Mouse (Mus musculus) right cerebral cortex, postnatal 14 days (tissue): ENCODE results near the gene Rgl1.

Experiments
- DNase-seq: peaks from one replicate; pipeline ENCODE4 v3.0.0; 2022

Rgl1 gene

GRCm38 (mm10) chr1:152713924-152714323 is 52.2 kb downstream of the Rgl1 start:
- no peak for DNase-seq

DNA sequence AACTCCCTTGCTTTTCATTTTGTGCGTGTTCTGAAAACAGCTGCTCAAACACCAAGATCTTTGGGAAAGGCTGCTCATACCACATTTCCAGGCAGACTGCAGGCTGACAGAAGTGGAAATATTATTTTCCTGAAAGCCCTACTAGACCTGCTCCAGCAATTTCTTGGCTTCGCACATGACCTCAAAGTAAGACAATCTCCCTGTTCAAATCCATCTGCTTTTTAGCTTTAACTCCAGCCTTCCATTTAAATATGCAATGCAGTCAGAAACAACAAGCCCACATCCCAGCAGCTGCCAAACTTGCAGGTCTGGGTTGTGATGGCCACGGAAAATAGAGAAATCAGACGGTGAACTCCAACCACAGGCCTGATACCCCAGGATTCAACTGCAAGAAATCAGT is 55.1 kb downstream of the Rgl1 start:
- DNase-seq, result no peak

GRCm38 (mm10) chr1:152707560-152707959 is 58.6 kb downstream of the Rgl1 start:
- DNase-seq, result no peak

- DNase-seq, result no peak
Measured at GRCm38 (mm10) chr1:152703941-152704340, 62.2 kb downstream of the Rgl1 start.

DNA sequence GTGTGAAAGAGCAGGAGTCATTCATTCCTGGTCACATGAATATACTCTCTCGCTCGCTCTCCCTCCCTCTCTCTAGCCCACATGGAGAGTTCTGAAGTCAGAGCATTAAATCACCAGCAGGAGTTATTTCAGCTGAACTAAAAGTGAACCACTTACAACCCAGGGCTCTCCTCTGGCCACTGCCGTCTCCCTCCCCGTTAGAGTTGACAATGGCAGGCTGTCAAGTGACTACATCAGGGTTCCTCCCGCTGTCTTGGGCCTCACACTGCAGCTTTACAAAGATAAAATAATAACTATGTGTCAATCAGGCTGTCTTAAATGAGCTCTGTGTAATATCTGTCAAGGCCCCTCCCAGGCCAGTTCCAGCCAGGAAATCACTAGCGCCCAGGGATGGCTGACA is 63.2 kb downstream of the Rgl1 start:
- no peak for DNase-seq

- DNase-seq, result no peak
Measured at GRCm38 (mm10) chr1:152701066-152701465, 65.1 kb downstream of the Rgl1 start.

- no peak for DNase-seq
Measured at GRCm38 (mm10) chr1:152697341-152697740, 68.8 kb downstream of the Rgl1 start.

- no peak for DNase-seq
Measured at GRCm38 (mm10) chr1:152695491-152695890, 70.7 kb downstream of the Rgl1 start.

- DNase-seq, result no peak
Measured at GRCm38 (mm10) chr1:152689968-152690367, 76.2 kb downstream of the Rgl1 start.

- DNase-seq, result no peak
Measured at GRCm38 (mm10) chr1:152687733-152688181, 78.4 kb downstream of the Rgl1 start.

GRCm38 (mm10) chr1:152687099-152687730 is 78.9 kb downstream of the Rgl1 start:
- no peak for DNase-seq

DNA sequence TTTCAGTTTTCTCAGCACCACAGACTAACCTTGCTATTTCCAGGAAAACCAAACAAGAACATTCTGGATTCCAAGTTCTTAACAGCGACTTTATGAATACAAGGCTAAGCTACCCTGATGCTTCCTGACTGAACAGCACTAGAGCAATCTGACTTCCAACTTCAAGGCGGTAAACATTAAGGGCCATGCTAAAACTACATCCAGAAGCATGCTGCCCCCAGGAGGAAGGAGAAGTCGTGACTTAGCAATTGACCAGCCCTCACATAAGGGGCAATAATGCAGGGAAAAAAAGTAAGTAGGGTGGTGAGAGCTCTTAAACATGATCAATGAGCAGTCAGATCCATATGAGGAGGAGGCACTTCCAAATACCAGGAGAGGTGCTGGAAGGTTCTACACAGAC is 80.6 kb downstream of the Rgl1 start:
- DNase-seq, result no peak

GRCm38 (mm10) chr1:152682368-152683194 is 83.6 kb downstream of the Rgl1 start:
- no peak for DNase-seq

- no peak for DNase-seq
Measured at GRCm38 (mm10) chr1:152681676-152682367, 84.3 kb downstream of the Rgl1 start.

GRCm38 (mm10) chr1:152681116-152681515 is 85.0 kb downstream of the Rgl1 start:
- DNase-seq, result no peak

- DNase-seq, result peak; percentile 42
Measured at GRCm38 (mm10) chr1:152678451-152678850, 87.7 kb downstream of the Rgl1 start.

DNA sequence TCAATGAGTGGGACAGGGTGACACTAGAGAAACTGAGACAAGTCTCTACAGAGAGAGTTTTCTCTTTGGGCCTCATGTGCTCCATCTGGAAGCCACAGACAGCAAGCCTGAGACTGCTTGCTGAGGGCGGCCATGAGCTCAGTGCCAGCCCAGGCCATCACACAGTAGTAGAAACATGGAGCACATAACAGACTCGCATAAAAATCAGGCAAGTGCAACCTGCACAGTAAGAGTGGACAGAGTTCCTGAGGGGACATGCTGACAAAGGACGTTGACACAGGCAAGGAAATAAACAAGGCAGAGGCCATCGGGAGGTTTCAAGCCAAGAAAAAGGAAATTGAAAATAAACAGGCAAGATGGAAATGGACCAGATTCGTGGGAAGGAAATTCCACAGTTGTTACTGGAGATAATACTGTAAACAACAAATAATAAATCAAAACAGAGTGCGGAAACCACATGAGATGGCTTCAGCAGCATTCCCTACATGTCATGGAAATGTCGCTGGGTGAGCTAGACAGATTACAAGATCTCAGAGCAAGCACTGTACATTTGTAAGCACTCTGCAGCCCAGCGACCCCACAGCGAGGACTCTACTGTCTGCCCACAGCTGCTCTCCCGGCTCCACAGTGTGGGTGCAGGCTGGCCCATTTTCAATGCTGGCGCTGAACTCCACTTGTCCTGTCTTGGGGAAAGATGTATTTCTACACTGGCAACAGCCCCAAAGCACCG is 88.5 kb downstream of the Rgl1 start:
- DNase-seq, result no peak

DNA sequence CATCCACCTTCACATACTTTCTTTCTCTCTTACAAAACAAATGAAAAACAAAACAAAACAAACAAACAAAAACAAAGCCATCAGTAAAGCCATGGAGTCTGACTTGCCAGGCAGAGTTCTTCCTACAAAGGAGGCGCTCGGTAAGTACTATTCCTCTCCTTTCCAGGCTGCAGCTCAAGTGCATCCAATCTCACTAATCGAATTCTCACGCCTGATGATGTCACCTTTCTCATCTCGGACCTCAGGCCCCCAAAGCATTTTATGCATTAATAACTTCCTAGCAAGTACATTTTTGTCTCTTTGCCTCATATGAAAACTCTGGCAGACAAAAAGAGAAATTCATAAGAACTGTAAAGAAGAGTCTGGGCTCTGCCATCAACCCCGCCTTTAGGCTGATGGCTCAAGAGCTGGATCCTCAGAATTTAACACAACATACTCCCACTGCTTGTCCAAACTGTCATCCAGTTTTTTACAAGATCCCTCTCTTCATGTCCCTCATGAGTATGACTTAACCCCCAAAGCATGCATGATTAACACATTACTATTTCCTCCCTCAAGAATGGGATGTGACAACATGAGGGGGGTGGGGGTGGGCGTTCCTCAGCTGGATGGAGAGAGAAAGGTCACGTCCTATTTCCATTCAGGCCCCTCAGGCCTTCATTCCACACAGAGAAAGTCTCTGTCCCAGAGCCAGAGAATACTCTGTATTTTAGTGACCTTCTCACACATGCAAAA is 96.5 kb downstream of the Rgl1 start:
- no peak for DNase-seq

DNA sequence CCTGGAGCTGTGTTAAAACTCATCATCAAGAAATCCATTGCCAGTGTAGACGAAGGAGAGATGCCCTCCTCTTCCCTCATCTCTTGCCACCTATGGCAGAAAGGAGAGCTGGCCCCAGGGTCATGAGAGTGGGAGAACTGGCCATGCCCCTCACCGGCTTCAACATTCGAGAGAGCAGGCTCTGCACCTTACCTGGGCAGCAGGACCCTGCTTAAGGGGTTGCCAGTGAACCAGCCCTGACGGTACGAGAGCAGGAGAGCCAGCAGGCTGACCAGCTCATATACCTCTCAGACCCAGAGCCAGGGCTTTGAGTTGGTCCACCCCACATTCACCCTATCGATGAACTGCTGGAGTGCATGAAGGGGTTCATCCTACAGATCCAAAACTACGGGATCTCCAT is 105.7 kb downstream of the Rgl1 start:
- DNase-seq, result no peak

DNA sequence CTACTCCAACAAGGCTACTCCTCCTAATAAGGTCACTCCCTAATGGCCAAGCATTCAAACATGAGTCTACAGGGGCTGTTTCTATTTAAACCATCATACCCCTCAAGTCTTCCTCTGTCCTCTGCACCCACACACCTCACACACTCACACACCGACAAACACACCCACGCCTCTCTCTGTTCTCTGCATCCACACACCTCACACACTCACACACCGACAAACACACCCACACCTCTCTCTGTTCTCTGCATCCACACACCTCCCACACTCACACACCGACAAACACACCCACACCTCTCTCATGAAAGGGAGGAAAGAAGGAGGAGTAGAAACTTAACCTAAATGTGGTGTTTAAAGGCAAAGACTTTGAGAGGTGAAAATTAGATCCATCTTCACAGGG is 106.2 kb downstream of the Rgl1 start:
- no peak for DNase-seq

GRCm38 (mm10) chr1:152656601-152657000 is 109.5 kb downstream of the Rgl1 start:
- DNase-seq, result no peak

GRCm38 (mm10) chr1:152654851-152655250 is 111.3 kb downstream of the Rgl1 start:
- no peak for DNase-seq
